Mouse (Mus musculus) liver, adult 2 months (tissue): Measurements from ENCODE around the gene Tspan10. TPM values are rescaled to one million over a fixed set of nuclear protein-coding genes. Genes with fewer than 3 reads are reported as not detected.

Experiments
- DNase-seq: peaks from one replicate; pipeline ENCODE4 v3.0.0-alpha.2; 2011; ENCODE audit warnings: low read depth, low spot score; ENCODE audit errors: extremely low read depth
- H3K27ac ChIP-seq: fragments of 200-500 bp; replicated peaks from 2 replicates; pipeline ENCODE4 v1.5.1; 2012; ENCODE audit warnings: low read depth, mild to moderate bottlenecking, control low read depth, inconsistent platforms, low read length; ENCODE audit not compliant: insufficient read depth
- H3K27me3 ChIP-seq: fragments of 200-500 bp; 2 replicates; pipeline ENCODE4 v1.6.1; 2012; ENCODE audit warnings: mild to moderate bottlenecking, moderate library complexity, low read length, inconsistent platforms; ENCODE audit not compliant: control insufficient read depth, insufficient read depth
- H3K36me3 ChIP-seq: fragments of 200-500 bp; 2 replicates; pipeline ENCODE4 v1.6.1; 2012; ENCODE audit warnings: low read length, inconsistent platforms; ENCODE audit not compliant: control insufficient read depth, insufficient read depth
- H3K4me1 ChIP-seq: fragments of 200-500 bp; 2 replicates; pipeline ENCODE4 v1.6.1; 2011; ENCODE audit warnings: low read length; ENCODE audit not compliant: control insufficient read depth, insufficient read depth
- H3K4me3 ChIP-seq: fragments of 200-500 bp; 2 replicates; pipeline ENCODE4 v1.5.1; 2011; ENCODE audit warnings: low read depth, mild to moderate bottlenecking, control low read depth, low read length, moderate library complexity; ENCODE audit not compliant: insufficient read depth
- H3K79me2 ChIP-seq: fragments of 200-500 bp; 2 replicates; pipeline ENCODE4 v1.6.1; 2012; ENCODE audit warnings: inconsistent platforms, mild to moderate bottlenecking, low read length, moderate library complexity; ENCODE audit not compliant: control insufficient read depth, insufficient read depth
- H3K9ac ChIP-seq: fragments of 200-500 bp; 2 replicates; pipeline ENCODE4 v1.6.1; 2012; ENCODE audit warnings: low read depth, mild to moderate bottlenecking, control low read depth, inconsistent platforms, low read length
- CTCF ChIP-seq: fragments of 200-500 bp; IDR thresholded peaks from 2 replicates; pipeline ENCODE4 v1.5.1; 2011; ENCODE audit warnings: low read depth, low read length, control low read depth
- POLR2A ChIP-seq: fragments of 200-500 bp; IDR thresholded peaks from 2 replicates; pipeline ENCODE4 v1.6.1; 2011; ENCODE audit warnings: low read length, control low read depth; ENCODE audit not compliant: insufficient read depth; ENCODE audit errors: extremely low read depth
- WGBS: fragments of 180-500 bp; shearing (Covaris S2); methylation state at CpG from one replicate; pipeline ENCODE4 v1.1.7; 2018; 5-methylcytosine and 5-hydroxymethylcytosine counted together
- polyA plus RNA-seq: library from polyadenylated mRNA; depleted of rRNA; stranded (reverse); fragments of >200 nt; gene quantifications from 2 replicates; pipeline ENCODE4 v1.2.3, GENCODE M21; 2012; rRNA removed
- total RNA-seq: library from RNA; depleted of rRNA; stranded (reverse); fragments of >200 nt; gene quantifications from 2 replicates; pipeline ENCODE4 v1.2.3, GENCODE M21; 2014; rRNA removed

The Tspan10 gene
- total and polyA plus RNA-seq, 2 experiments: 0.05 TPM; not detected in 1

DNA sequence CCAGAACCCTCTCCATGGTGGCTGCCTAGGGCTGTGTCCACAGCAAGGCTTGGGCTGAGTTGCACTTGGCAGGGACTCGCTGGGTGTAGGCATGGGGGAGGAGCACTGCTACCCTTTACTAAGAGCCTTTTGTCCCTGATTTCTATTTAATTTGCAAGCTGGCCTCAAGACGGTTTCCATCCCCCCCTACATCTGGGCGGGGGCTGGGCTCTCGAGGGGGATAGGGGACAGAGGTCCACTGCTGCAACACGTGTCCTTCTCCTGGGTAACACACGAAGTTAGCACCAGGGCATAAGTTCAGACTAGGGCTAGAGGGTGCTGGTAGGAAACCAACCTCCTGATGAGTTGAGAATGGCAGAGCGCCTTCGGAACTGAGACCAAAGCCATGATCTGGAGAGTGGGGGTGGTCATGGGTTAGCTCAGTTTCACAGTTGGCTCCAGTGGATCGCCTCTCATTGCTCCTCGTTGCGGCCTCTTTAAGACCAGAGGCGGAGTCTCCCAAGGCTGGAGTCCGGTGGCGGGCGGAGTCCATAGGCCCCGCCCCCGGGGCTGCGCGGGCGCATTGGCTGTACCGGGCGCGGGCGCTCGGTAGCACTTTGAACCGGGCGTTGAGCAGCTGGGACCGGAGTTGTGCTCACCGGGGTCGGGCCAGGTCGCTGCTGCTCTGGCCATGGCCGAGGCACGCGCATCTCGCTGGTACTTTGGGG, 49.0 kb downstream of the Tspan10 start, which contains the start of gene Slc25a10:
Gene Slc25a10 (plus strand): TSS at position 524 of the 707 bp plus-strand sequence.
- Histone ChIP-seq H3K27ac (peak within 1 kb of the TSS; percentile 96), H3K4me3 (peak within 1 kb of the TSS; percentile 93), H3K9ac (peak within 1 kb of the TSS; percentile 94), H3K27me3 (no peaks in the 10 kb centered on the region), H3K4me1 (peaks cover 29% of the 10 kb centered on the region), H3K36me3 (peaks cover 28% of the 10 kb centered on the region), H3K79me2 (no peaks in the 10 kb centered on the region; the same call in 1 of the 2 replicates)
- TF ChIP-seq POLR2A (peak; percentile 84), CTCF (no peak)
- under 1% methylated on average over 35 of the region's 35 CpGs for WGBS
- peak; percentile 89 for DNase-seq

- under 1% methylated on average over 48 of the region's 48 CpGs for WGBS
- DNase-seq: peak; percentile 87
- TF ChIP-seq CTCF: peak; percentile 72
- peak; percentile 66; the same call in 1 of the 2 replicates for TF ChIP-seq POLR2A
- H3K4me3 ChIP-seq: peak overlapping the region; percentile 93
- H3K27ac ChIP-seq: peak overlapping the region; percentile 96
- peak overlapping the region; percentile 94 for H3K9ac ChIP-seq
- peaks cover 32% of the 10 kb centered on the region for H3K4me1 ChIP-seq
- H3K27me3 ChIP-seq: no peaks in the 10 kb centered on the region
- peaks cover 26% of the 10 kb centered on the region for H3K36me3 ChIP-seq
- no peaks in the 10 kb centered on the region; the same call in 1 of the 2 replicates for H3K79me2 ChIP-seq
These were observed 49.8 kb downstream of the Tspan10 start for GRCm38 (mm10) chr11:120492024-120492877.

DNA sequence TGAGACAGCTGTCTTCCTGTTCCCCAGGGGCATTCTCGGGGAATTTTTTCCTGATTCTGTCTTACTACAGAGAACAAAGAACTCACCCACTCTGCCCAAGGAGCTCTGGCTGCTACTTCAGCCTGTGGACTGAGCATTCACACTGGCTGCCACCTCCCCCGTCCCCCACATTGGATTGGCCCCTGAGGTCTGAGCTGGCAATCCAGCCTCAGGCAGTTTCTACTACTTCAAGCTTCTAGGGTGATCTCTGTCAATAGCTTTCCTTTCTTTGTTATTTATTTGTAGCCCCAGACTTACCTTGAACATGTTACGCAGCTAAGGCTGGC, 50.4 kb downstream of the Tspan10 start:
- peaks cover 22% of the 10 kb centered on the region for H3K36me3 ChIP-seq
- no peak for DNase-seq
- peak overlapping the region; percentile 94 for H3K9ac ChIP-seq
- H3K4me1 ChIP-seq: peaks cover 32% of the 10 kb centered on the region
- H3K27ac ChIP-seq: peak overlapping the region; percentile 96
- H3K27me3 ChIP-seq: no peaks in the 10 kb centered on the region
- TF ChIP-seq CTCF (no peak), POLR2A (no peak)
- H3K79me2 ChIP-seq: no peaks in the 10 kb centered on the region; the same call in 1 of the 2 replicates
- peak overlapping the region; percentile 93 for H3K4me3 ChIP-seq
- 8% methylated on average over 3 of the region's 3 CpGs for WGBS

GRCm38 (mm10) chr11:120493351-120493750, 50.9 kb downstream of the Tspan10 start:
- Histone ChIP-seq H3K36me3 (peaks cover 22% of the 10 kb centered on the region), H3K4me1 (peaks cover 32% of the 10 kb centered on the region), H3K9ac (peak overlapping the region; percentile 94), H3K79me2 (no peaks in the 10 kb centered on the region; the same call in 1 of the 2 replicates), H3K27me3 (no peaks in the 10 kb centered on the region), H3K4me3 (peak overlapping the region; percentile 93), H3K27ac (peak overlapping the region; percentile 96)
- WGBS: 17% methylated on average over 3 of the region's 3 CpGs
- TF ChIP-seq CTCF: no peak
- no peak for TF ChIP-seq POLR2A
- peak; percentile 76 for DNase-seq

- H3K27ac ChIP-seq: peak overlapping the region; percentile 96
- peak; percentile 79 for DNase-seq
- H3K9ac ChIP-seq: peak overlapping the region; percentile 53
- no peaks in the 10 kb centered on the region; the same call in 1 of the 2 replicates for H3K79me2 ChIP-seq
- H3K4me1 ChIP-seq: peaks cover 32% of the 10 kb centered on the region
- H3K36me3 ChIP-seq: peaks cover 20% of the 10 kb centered on the region
- 23% methylated on average over 3 of the region's 3 CpGs for WGBS
- no peaks in the 10 kb centered on the region for H3K27me3 ChIP-seq
- no peak overlapping the region; the same call in 1 of the 2 replicates for H3K4me3 ChIP-seq
- TF ChIP-seq CTCF (no peak), POLR2A (no peak)
These were observed 51.5 kb downstream of the Tspan10 start for GRCm38 (mm10) chr11:120493911-120494310.

Other genes with a start within 250 kb of the Tspan10 start
- 1.2 and 1.5 TPM in 2 replicates for gene Bahcc1, start 209.7 kb upstream of the Tspan10 start, total RNA-seq
- gene Bahcc1, start 209.7 kb upstream of the Tspan10 start, polyA plus RNA-seq: 3.4 and 3.5 TPM in 2 replicates
- 68.0 and 123 TPM in 2 replicates for gene Actg1, start 94.1 kb upstream of the Tspan10 start, total RNA-seq
- gene Actg1, start 94.1 kb upstream of the Tspan10 start, polyA plus RNA-seq: 158 and 177 TPM in 2 replicates
- not detected in 2 replicates for gene Fscn2, start 81.1 kb upstream of the Tspan10 start, total RNA-seq
- not detected in 2 replicates for gene Fscn2, start 81.1 kb upstream of the Tspan10 start, polyA plus RNA-seq
- 3.2 and 5.4 TPM in 2 replicates for gene Faap100, start 63.9 kb upstream of the Tspan10 start, total RNA-seq
- 10.8 and 14.9 TPM in 2 replicates for gene Faap100, start 63.9 kb upstream of the Tspan10 start, polyA plus RNA-seq
- 24.6 and 37.9 TPM in 2 replicates for gene Nploc4, start 4.9 kb upstream of the Tspan10 start, total RNA-seq
- gene Nploc4, start 4.9 kb upstream of the Tspan10 start, polyA plus RNA-seq: 51.5 and 58.9 TPM in 2 replicates
- 0.46 and 0.81 TPM in 2 replicates for gene Pde6g, start 10.9 kb downstream of the Tspan10 start, total RNA-seq
- 0.98 and 1.8 TPM in 2 replicates for gene Pde6g, start 10.9 kb downstream of the Tspan10 start, polyA plus RNA-seq
- 20.7 and 28.9 TPM in 2 replicates for gene Oxld1, start 15.4 kb downstream of the Tspan10 start, total RNA-seq
- gene Oxld1, start 15.4 kb downstream of the Tspan10 start, polyA plus RNA-seq: 29.2 and 32.6 TPM in 2 replicates
- 4.6 and 5.7 TPM in 2 replicates for gene Ccdc137, start 15.5 kb downstream of the Tspan10 start, total RNA-seq
- gene Ccdc137, start 15.5 kb downstream of the Tspan10 start, polyA plus RNA-seq: 5.8 and 8.7 TPM in 2 replicates
- gene Arl16, start 25.0 kb downstream of the Tspan10 start, total RNA-seq: 9.5 and 9.6 TPM in 2 replicates
- gene Arl16, start 25.0 kb downstream of the Tspan10 start, polyA plus RNA-seq: 12.2 and 14.8 TPM in 2 replicates
- gene Mrpl12, start 42.0 kb downstream of the Tspan10 start, total RNA-seq: 43.6 and 46.6 TPM in 2 replicates
- 221 and 232 TPM in 2 replicates for gene Mrpl12, start 42.0 kb downstream of the Tspan10 start, polyA plus RNA-seq
- 121 and 135 TPM in 2 replicates for gene Slc25a10, start 49.2 kb downstream of the Tspan10 start, total RNA-seq
- gene Slc25a10, start 49.2 kb downstream of the Tspan10 start, polyA plus RNA-seq: 445 and 478 TPM in 2 replicates
- 135 and 143 TPM in 2 replicates for gene Gcgr, start 88.1 kb downstream of the Tspan10 start, total RNA-seq
- 542 and 561 TPM in 2 replicates for gene Gcgr, start 88.1 kb downstream of the Tspan10 start, polyA plus RNA-seq
- gene Mcrip1, start 107.1 kb downstream of the Tspan10 start, total RNA-seq: 11.7 and 13.6 TPM in 2 replicates
- 36.8 and 44.4 TPM in 2 replicates for gene Mcrip1, start 107.1 kb downstream of the Tspan10 start, polyA plus RNA-seq
- gene Ppp1r27, start 108.5 kb downstream of the Tspan10 start, total RNA-seq: 0.28 TPM in 1 of 2 replicates, not detected in the other
- gene Ppp1r27, start 108.5 kb downstream of the Tspan10 start, polyA plus RNA-seq: not detected in 2 replicates
- gene P4hb, start 130.6 kb downstream of the Tspan10 start, total RNA-seq: 933 and 951 TPM in 2 replicates
- gene P4hb, start 130.6 kb downstream of the Tspan10 start, polyA plus RNA-seq: 683 and 737 TPM in 2 replicates
- gene Arhgdia, start 139.0 kb downstream of the Tspan10 start, total RNA-seq: 14.9 and 22.3 TPM in 2 replicates
- gene Arhgdia, start 139.0 kb downstream of the Tspan10 start, polyA plus RNA-seq: 142 and 188 TPM in 2 replicates
- gene Alyref, start 155.7 kb downstream of the Tspan10 start, total RNA-seq: 33.8 and 34.5 TPM in 2 replicates
- gene Alyref, start 155.7 kb downstream of the Tspan10 start, polyA plus RNA-seq: 12.6 and 12.9 TPM in 2 replicates
- 8.9 and 12.8 TPM in 2 replicates for gene Anapc11, start 155.8 kb downstream of the Tspan10 start, total RNA-seq
- 57.0 and 59.4 TPM in 2 replicates for gene Anapc11, start 155.8 kb downstream of the Tspan10 start, polyA plus RNA-seq
- not detected in 2 replicates for gene Npb, start 165.8 kb downstream of the Tspan10 start, total RNA-seq
- gene Npb, start 165.8 kb downstream of the Tspan10 start, polyA plus RNA-seq: 2.0 and 2.7 TPM in 2 replicates
- gene Pcyt2, start 175.3 kb downstream of the Tspan10 start, total RNA-seq: 494 and 540 TPM in 2 replicates
- gene Pcyt2, start 175.3 kb downstream of the Tspan10 start, polyA plus RNA-seq: 1,294 and 1,652 TPM in 2 replicates
- gene Sirt7, start 182.6 kb downstream of the Tspan10 start, total RNA-seq: 31.1 and 36.3 TPM in 2 replicates
- 69.7 and 72.1 TPM in 2 replicates for gene Sirt7, start 182.6 kb downstream of the Tspan10 start, polyA plus RNA-seq
- gene Mafg, start 191.0 kb downstream of the Tspan10 start, total RNA-seq: 41.9 and 44.2 TPM in 2 replicates
- 60.5 and 64.2 TPM in 2 replicates for gene Mafg, start 191.0 kb downstream of the Tspan10 start, polyA plus RNA-seq
- 0.47 and 2.6 TPM in 2 replicates for gene Pycr1, start 201.1 kb downstream of the Tspan10 start, total RNA-seq
- 0.25 and 0.61 TPM in 2 replicates for gene Pycr1, start 201.1 kb downstream of the Tspan10 start, polyA plus RNA-seq
- gene Myadml2, start 205.5 kb downstream of the Tspan10 start, total RNA-seq: not detected in 2 replicates
- not detected in 2 replicates for gene Myadml2, start 205.5 kb downstream of the Tspan10 start, polyA plus RNA-seq
- gene Notum, start 218.5 kb downstream of the Tspan10 start, total RNA-seq: 29.8 and 34.9 TPM in 2 replicates
- 56.0 and 61.6 TPM in 2 replicates for gene Notum, start 218.5 kb downstream of the Tspan10 start, polyA plus RNA-seq
- 49.3 and 56.6 TPM in 2 replicates for gene Aspscr1, start 230.3 kb downstream of the Tspan10 start, total RNA-seq
- gene Aspscr1, start 230.3 kb downstream of the Tspan10 start, polyA plus RNA-seq: 131 and 142 TPM in 2 replicates